Mouse (Mus musculus) spleen, adult 2 months (tissue): ENCODE measurements around the gene Angptl8.

Experiments
- CTCF ChIP-seq: fragments of 200-500 bp; IDR thresholded peaks from 2 replicates; pipeline ENCODE4 v1.5.1; 2011; ENCODE audit warnings: mild to moderate bottlenecking, inconsistent platforms; ENCODE audit not compliant: insufficient read depth, insufficient read length, insufficient replicate concordance; ENCODE audit errors: extremely low read depth
- POLR2A ChIP-seq: fragments of 200-500 bp; IDR thresholded peaks from 2 replicates; pipeline ENCODE4 v1.6.1; 2011; ENCODE audit warnings: low read depth, low read length, inconsistent platforms

DNA sequence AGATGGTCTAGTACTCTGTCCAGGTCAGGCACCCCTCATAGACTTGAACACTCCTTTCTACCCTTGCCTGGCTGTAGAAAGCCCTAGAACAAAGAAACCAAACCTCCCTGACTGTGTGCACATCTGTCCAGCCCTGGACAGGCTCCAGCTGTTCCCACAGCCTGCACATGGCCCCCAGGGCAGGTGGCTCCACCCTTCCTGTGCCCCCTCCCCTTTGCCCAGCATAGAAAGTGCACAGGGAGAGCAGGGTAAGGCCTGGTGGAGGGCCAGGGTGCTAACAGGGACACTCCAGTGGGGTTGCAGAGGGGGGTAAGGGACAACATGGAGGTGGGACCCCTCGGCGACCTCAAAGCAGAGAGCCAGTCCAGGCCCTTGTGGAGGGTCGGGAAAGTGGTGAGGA is 39.1 kb upstream of the Angptl8 start:
- TF ChIP-seq POLR2A (no peak), CTCF (no peak)
